In the genomic region with DNA sequence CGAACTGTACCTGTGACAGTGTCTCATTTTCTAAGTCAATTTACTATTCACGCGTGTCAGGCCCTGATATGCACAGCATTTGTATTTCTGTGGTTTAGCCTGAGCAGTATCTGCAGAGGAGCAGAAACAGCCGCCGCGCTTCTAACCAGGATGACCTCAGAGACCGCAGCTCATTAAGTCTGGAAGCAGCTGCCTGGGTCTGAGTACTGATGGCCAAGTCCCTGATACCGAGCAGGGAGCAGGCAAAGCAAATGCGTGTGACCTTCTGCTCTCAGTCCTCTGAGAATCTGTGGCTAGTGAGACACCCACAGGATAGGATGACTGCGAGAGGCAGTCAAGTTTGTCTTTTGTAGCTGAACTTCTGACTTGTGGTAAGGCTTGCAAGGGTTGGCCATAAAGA, we compare ENCODE assay signal across 7 mouse cellular contexts.
DNase-seq lines count a peak whose midpoint lies in the region; ATAC-seq and TF ChIP-seq lines count a peak whose summit lies in the region.

No protein-coding gene starts in this region.

- in situ Hi-C loops in CH12.LX (cut with MboI; ENCODE audit: low pct_ligation_motif_present, low pct_unique_long_range_greater_than_20kb, low sequenced_read_pairs) = no loop called here

- TF ChIP-seq POLR2A in CH12.LX (IDR thresholded peaks at IDR 0.05; ENCODE audit: low read depth, low read length) = no peak

- H3K9ac ChIP-seq in CH12.LX (ENCODE audit: insufficient read depth, low read depth) = no peak overlapping the region
- no peak overlapping the region for H3K9ac ChIP-seq in liver, embryonic 11.5 days (ENCODE audit: low read depth, low read length)

- WGBS in liver, embryonic 11.5 days = 29% methylated on average over 10 of the region's 10 CpGs

- no peak overlapping the region for H3K27ac ChIP-seq in CH12.LX (ENCODE audit: insufficient read depth, low read depth)
- H3K27ac ChIP-seq in liver, embryonic 11.5 days (ENCODE audit: low read depth, low read length) = peak overlapping the region; percentile 32; the same call in 1 of the 2 replicates

- dilution Hi-C loops in CH12.LX (cut with MboI; ENCODE audit: extremely low pct_ligation_motif_present, extremely low pct_unique_long_range_greater_than_20kb, low sequenced_read_pairs) = no loop called here

- peaks cover 12% of the 10 kb centered on the region for H3K27me3 ChIP-seq in CH12.LX (replicated peaks)
- H3K27me3 ChIP-seq in liver, embryonic 11.5 days (replicated peaks; ENCODE audit: control insufficient read depth, insufficient read depth, low read length) = no peaks in the 10 kb centered on the region
- H3K27me3 ChIP-seq in splenic B cell, adult 2 months (ENCODE audit: control insufficient read depth, insufficient read depth, low read length, poor library complexity, severe bottlenecking) = no peaks in the 10 kb centered on the region

- H3K4me3 ChIP-seq in CH12.LX (replicated peaks in 1 of 3; ENCODE audit: low read depth in 2 of 3, low read length in 2 of 3, poor library complexity in 1 of 3) = no peak overlapping the region
- no peak overlapping the region for H3K4me3 ChIP-seq in liver, embryonic 11.5 days (ENCODE audit: low read depth, low read length)

- intact Hi-C loops in heart, postnatal 10 days (cut with DNase I) = no loop called here

- H3K36me3 ChIP-seq in CH12.LX (replicated peaks in 1 of 2; ENCODE audit: control insufficient read depth in 1 of 2, insufficient read depth in 1 of 2, low read length in 1 of 2) = no peaks in the 10 kb centered on the region
- H3K36me3 ChIP-seq in liver, embryonic 11.5 days (ENCODE audit: control insufficient read depth, insufficient read depth, low read length) = no peaks in the 10 kb centered on the region
- H3K36me3 ChIP-seq in splenic B cell, adult 2 months (ENCODE audit: control insufficient read depth, insufficient read depth, low read length, poor library complexity, severe bottlenecking) = no peaks in the 10 kb centered on the region

- no peaks in the 10 kb centered on the region for H3K9me3 ChIP-seq in CH12.LX (replicated peaks; ENCODE audit: low read length)
- no peaks in the 10 kb centered on the region for H3K9me3 ChIP-seq in liver, embryonic 11.5 days (ENCODE audit: control insufficient read depth, low read length)

- H3K4me1 ChIP-seq in CH12.LX (ENCODE audit: control insufficient read depth in 1 of 2, insufficient read depth in 2 of 2) = peaks cover 9 to 36% of the 10 kb centered on the region in 2 experiments
- peaks cover 12% of the 10 kb centered on the region for H3K4me1 ChIP-seq in liver, embryonic 11.5 days (replicated peaks; ENCODE audit: control insufficient read depth, insufficient read depth, low read length)

- H3K4me2 ChIP-seq in CH12.LX (ENCODE audit: insufficient read depth, low read depth, poor library complexity, severe bottlenecking) = no peak overlapping the region
- H3K4me2 ChIP-seq in liver, embryonic 11.5 days = peak overlapping the region; percentile 20; the same call in 1 of the 2 replicates

- peak; percentile 76 for DNase-seq in 416B (ENCODE audit: low read depth)
- DNase-seq in CH12.LX (ENCODE audit: extremely low read depth) = peak; percentile 85
- DNase-seq in heart, postnatal 10 days = peak; percentile 56 to 58
- DNase-seq in liver, embryonic 11.5 days (ENCODE audit: low spot score) = peak; percentile 40
- DNase-seq in splenic B cell, adult 2 months (ENCODE audit: low read depth, low spot score) = peak; percentile 33
- DNase-seq in layer of hippocampus, postnatal 14 days (ENCODE audit: low spot score in 2 of 2) = no peak

- TF ChIP-seq CTCF in CH12.LX (conservative IDR thresholded peaks at IDR 0.05 in 1 of 2, IDR thresholded peaks at IDR 0.05 in 1 of 2; ENCODE audit: low read depth in 2 of 2, low read length in 2 of 2) = peak in 1 of 2 experiments; percentile 17; a peak in 1 of 4 replicates

- peak; percentile 74 for ATAC-seq in liver, embryonic 11.5 days (replicated peaks; ENCODE audit: low FRiP score)
- no peak for ATAC-seq in erythroid progenitor cell, adult 5-6 weeks (replicated peaks; ENCODE audit: low FRiP score, poor library complexity, severe bottlenecking)

- no peak; the same call in 1 of the 2 replicates for TF ChIP-seq RAD21 in CH12.LX (IDR thresholded peaks at IDR 0.05; ENCODE audit: low read depth, low read length)

- TF ChIP-seq EP300 in CH12.LX (IDR thresholded peaks at IDR 0.05; ENCODE audit: low read length) = peak; percentile 51

- H3K79me2 ChIP-seq in CH12.LX (replicated peaks; ENCODE audit: control insufficient read depth, extremely low read depth, insufficient read depth, poor library complexity, severe bottlenecking) = no peaks in the 10 kb centered on the region

TF ChIP-seq in CH12.LX, 34 proteins besides CTCF, POLR2A, EP300 and RAD21:
- TF ChIP-seq USF2 (conservative IDR thresholded peaks at IDR 0.05; ENCODE audit: low read depth, low read length) (no peak), NELFE (IDR thresholded peaks at IDR 0.05; ENCODE audit: low read depth, low read length) (no peak), E2F4 (IDR thresholded peaks at IDR 0.05; ENCODE audit: insufficient replicate concordance, low read depth, low read length) (no peak), UBTF (IDR thresholded peaks at IDR 0.05; ENCODE audit: low read depth, low read length) (no peak), ZKSCAN1 (IDR thresholded peaks at IDR 0.05; ENCODE audit: borderline replicate concordance, low read depth, low read length) (no peak), CHD2 (IDR thresholded peaks at IDR 0.05; ENCODE audit: low read length) (no peak), POLR2AphosphoS2 (IDR thresholded peaks at IDR 0.05; ENCODE audit: low read depth, low read length) (no peak), HCFC1 (IDR thresholded peaks at IDR 0.05; ENCODE audit: low read depth, low read length) (peak; percentile 29; the same call in 1 of the 2 replicates), JUND (conservative IDR thresholded peaks at IDR 0.05; ENCODE audit: low read depth, low read length) (no peak), SIN3A (IDR thresholded peaks at IDR 0.05; ENCODE audit: low read length) (no peak), IRF4 (IDR thresholded peaks at IDR 0.05; ENCODE audit: low read depth, low read length) (0 out of 2 replicates have a peak, but pooled peaks have one; percentile 14), TCF12 (IDR thresholded peaks at IDR 0.05; ENCODE audit: low read depth, low read length) (peak; percentile 40; the same call in 1 of the 2 replicates), MEF2A (IDR thresholded peaks at IDR 0.05; ENCODE audit: borderline replicate concordance, low read depth, low read length) (no peak), MAFK (IDR thresholded peaks at IDR 0.05; ENCODE audit: insufficient replicate concordance, low read length) (no peak), BHLHE40 (IDR thresholded peaks at IDR 0.05; ENCODE audit: low read depth, low read length) (peak; percentile 71), ETS1 (conservative IDR thresholded peaks at IDR 0.05; ENCODE audit: low read depth, low read length) (peak; percentile 58; the same call in 1 of the 2 replicates)

Comparison
In these comparisons a context has a peak if more than half of its experiments do, and no peak if none do; other contexts are left out.
1. DNase-seq: peak in 416B (single experiment), CH12.LX (single experiment), heart, postnatal 10 days (2 of 2), liver, embryonic 11.5 days (single experiment) and splenic B cell, adult 2 months (single experiment); none in layer of hippocampus, postnatal 14 days (0 of 2).